Mouse (Mus musculus) 3134 (cell line): ENCODE measurements around the gene Slc44a1.

ENCODE experiments used
- DNase-seq: peaks from one replicate; pipeline ENCODE4 v3.0.0-alpha.2; 2011; ENCODE audit warnings: low spot score; ENCODE audit not compliant: insufficient read length; ENCODE audit errors: extremely low read depth

Gene Slc44a1

DNA sequence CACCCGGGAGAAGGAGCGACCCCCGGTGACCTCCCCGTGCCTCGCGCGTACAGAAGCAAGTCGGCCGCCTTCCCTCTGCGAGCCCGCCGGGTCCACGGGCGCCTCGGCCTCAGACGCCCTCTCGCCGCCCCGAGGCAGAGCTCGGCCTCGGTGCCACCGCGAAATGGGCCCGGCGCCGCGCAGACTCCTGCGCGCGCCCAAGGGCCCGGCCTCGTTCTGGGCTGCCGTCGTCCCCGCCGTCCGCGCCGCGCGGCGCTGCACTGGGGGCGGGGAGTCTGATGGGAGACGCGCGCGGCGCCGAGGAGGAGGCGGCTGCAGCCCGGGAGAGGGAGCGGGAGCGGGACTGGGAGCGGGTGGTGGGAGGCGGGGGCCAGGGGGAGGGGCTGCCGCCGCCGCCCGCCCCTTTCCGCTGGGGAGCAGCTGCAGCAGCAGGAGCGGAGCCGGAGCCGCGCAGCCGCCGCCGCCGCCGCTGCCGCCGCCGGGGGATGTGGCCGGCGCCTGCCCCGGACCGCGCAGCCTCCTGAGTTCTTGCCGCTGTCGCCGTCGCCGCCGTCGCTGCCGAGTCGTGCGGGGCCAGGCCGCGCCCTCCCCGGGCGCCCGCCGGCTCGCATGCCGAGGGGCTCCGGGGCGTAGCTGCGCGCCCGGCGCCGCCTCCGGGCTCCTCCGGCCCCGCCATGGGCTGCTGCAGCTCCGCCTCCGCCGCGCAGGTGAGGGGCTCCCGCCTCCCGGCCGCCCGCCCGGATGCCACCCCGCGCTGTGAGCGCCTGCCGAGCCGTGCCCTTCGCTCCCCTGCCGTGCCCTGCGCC, at the start of gene Slc44a1:
Gene Slc44a1, plus strand, starts transcription at position 404 of the 806 bp plus-strand sequence.
- DNase-seq = peak; percentile 98

GRCm38 (mm10) chr4:53395002-53395401, 45.2 kb upstream of the Slc44a1 start:
- no peak for DNase-seq

GRCm38 (mm10) chr4:53396623-53397192, 43.5 kb upstream of the Slc44a1 start:
- DNase-seq = no peak

- peak; percentile 72 for DNase-seq
These were observed 42.7 kb upstream of the Slc44a1 start for GRCm38 (mm10) chr4:53397280-53398117.

GRCm38 (mm10) chr4:53398561-53398960, 41.7 kb upstream of the Slc44a1 start:
- DNase-seq = no peak

GRCm38 (mm10) chr4:53399428-53399827, 40.8 kb upstream of the Slc44a1 start:
- DNase-seq = no peak

- DNase-seq = no peak
These were observed 36.8 kb upstream of the Slc44a1 start for GRCm38 (mm10) chr4:53403386-53403785.

DNA sequence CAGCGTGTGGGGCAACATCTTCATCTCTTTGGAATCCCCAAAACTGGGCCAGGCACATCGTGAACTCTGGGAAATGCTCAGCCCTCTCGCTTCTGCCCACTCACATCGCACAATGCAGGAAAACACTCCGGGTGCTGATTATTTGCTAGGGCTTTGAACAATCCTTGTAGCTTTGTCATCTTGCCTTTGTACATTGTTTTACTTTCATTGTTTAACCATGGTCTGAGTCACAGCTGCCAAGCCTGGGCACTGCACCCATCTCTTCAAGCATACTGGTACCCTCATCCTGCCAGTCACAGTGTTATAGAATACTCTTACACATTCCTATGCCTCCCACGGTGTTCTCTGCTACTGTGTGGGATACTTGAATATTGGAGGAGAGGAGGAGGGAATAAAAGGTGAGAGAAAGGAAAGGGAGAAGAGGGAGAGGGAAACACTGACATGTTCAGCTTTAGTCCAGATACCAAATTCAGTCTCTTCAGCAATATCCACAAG, 35.7 kb upstream of the Slc44a1 start:
- no peak for DNase-seq

GRCm38 (mm10) chr4:53406866-53407265, 33.3 kb upstream of the Slc44a1 start:
- DNase-seq = no peak

GRCm38 (mm10) chr4:53408821-53409220, 31.4 kb upstream of the Slc44a1 start:
- DNase-seq = no peak

DNA sequence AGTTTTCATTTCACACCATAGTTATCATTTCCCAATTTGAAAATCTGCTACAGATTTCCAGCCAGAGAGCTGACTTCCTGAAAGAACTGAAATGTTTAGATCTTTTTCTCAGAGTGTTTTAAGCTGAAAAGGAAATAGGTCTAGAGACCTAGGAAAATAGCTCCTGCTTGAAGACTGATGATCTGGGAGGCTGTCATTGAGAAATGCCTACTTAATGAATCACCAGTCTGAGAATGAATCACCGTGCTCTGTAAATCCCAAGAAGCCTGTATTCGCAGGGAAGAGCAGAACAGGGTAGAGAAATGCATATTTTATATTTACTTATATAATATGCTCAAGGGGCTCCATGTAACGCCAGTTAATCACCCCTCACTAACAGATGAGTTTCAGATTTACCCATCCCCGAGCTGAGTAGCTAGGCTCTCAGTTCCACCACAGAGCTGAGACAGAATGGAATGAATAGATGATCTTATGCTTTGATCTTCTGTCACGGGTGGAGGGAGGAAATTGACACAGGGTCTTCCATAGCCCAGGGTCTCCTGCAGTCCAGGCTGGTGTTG, 30.6 kb upstream of the Slc44a1 start:
- peak; percentile 54 for DNase-seq

DNA sequence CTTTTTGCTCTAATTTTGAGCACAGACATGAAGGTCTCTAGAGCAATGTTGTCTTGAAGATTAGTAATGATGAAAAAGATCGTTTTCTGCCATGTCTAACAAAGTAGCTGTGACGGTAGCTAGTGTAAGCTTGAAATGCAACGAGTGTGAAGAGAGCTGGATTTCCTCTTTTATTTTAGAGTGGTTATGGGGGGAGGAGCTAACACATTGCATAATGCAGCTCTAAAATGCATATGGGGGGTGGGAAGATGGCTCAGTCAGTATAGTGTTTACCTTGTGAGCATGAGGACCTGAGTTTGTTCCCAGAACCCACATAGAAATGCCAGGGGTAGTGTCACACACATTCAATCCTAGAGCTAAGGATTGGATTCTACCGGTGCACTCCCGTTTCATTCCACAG, 29.5 kb upstream of the Slc44a1 start:
- DNase-seq = no peak

- no peak for DNase-seq
These were observed 28.0 kb upstream of the Slc44a1 start for GRCm38 (mm10) chr4:53411958-53412870.

DNA sequence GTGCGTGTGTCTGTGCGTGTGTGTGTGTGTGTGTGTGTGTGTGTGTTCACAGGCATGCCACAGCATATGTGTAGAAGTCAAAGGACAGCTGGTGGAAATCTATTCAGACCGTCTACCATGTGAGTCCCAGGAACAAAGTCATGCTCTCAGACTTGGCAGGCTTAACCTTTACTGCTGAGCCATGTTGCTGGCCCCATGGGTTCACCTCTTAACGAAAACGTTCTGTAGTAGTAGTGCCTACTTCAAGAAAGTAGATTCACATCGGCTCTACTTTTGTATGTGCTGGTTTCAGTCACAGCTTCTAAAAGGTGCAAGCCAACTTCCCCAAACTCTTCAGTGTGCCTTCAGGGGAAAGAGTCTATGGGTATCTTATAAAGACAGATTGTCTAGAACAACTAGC, 27.2 kb upstream of the Slc44a1 start:
- no peak for DNase-seq

DNA sequence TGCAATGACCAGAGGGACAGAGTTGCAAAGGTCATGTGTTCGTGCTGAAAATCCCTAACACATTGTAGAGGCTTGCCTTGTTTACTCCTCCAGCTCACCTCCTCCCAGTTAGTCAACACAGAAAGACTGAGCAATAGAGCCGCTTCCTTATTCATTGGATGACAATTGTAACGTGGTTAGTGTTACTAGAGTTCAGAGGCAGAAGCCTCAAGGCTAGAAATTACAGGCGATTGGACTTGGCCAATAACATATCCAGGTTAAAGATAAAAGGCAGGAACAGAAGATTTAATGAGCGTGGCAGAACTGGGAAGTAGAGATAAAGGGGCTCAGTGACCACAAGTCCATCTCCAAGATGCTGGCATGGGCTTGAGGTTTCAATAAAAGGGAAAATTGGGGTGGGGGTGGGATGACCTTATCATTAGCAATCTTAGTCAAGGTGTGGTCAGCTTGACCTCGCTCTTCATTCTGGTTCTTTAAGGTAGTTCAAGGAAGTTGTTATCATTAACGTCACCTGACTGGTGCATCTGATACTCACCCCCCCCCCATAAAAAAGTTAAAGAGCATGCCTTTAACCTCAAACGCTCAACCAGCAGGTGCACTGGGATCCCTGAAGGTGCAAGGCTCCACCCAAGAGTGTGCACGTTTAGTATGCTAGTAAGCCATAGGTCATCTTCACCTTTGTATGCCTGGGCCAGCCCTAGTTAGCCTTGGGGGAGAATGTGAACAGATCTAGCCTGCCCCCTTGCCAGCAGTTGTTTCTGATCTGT, 26.0 kb upstream of the Slc44a1 start:
- DNase-seq = no peak

DNA sequence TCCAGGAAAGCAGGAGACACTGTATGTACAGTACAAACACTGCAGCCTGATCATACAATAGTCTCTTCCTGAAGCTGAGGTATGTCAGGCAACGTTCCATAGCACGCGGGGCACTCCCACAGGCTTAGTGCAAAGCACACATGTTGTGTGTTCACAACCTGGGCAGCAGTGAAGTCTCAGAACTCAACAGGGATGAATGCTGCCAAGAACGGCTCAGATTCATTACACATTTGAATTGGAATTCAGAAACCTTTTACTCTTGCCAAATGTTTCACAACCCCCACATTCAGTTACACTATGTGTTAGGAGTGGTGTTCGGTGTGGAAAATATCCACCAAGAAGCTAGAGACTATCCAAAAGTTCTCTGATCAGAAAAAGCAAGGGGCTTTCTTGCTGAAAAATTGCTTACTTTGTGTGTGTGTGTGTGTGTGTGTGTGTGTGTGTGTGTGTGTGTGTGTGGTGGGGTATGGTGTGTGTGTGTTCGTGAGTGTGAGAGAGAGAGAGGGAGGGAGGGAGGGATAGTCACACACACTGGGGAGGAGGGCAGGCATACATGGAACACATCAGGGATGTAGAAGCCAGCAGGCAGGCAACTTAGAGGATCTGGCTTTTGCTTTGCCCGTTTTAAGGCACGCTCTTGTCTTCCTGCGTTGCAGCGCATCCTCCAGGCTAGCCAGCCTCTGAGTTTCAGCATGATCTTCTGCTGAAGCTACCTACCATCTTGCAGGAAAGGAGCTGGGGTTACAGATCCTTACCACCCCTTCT, 24.2 kb upstream of the Slc44a1 start:
- DNase-seq = peak; percentile 66

DNA sequence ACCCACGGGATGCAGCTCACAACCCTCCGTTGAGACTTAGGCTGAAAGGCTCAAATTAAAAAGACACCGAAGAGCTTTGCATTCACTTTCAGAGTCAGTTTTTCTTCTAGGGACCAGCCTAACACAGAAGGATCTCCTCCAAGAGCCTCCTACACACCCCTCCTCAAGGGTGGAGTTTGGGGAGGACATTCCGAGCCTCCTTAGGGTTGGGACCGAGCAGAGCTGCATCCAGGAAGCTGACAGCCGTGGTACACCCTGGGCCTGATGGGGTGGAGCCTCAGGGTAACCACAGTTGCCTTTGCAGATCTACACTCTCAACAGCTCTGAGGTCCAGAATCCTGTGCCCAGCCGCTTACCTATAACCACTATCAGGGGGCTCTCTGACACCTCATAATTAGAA, 23.3 kb upstream of the Slc44a1 start:
- DNase-seq = peak; percentile 25

GRCm38 (mm10) chr4:53422799-53423198, 17.4 kb upstream of the Slc44a1 start:
- no peak for DNase-seq
